Mouse (Mus musculus): ENCODE measurements around the gene Chst12.
"Not testable (repeated sequence)": the region's sequence is repeated elsewhere in the genome, so short reads cannot be mapped to it uniquely, and the experiment has no call there.

Gene Chst12

DNA sequence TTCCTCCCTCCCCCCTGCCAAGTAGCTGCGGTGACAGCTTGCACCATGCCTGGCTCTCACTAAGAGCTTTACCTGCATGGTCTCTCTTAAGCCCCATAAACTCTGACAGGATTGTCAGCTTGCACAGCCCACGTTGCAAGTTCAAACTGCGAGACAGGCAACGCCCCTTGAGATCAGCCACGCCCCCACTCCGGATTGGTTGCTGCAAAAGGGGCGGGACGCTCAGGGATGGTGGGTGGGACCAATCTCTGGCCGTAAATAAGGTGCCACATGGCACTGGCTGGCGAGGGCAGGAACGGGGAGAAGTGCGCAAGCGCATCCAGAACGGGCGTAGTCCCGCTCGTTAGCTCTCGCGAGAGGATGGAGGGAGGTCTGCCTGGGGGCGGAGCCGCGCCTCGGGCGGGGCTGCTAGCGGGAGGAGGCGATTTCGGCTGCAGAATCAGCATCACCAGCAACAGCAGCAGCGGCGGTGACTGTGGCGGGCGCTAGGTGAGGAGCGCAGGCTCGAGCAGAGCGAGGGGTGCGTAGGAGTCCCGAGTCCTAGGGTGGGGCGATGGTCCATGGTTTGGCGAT, at the start of gene Chst12:
Chst12 (plus strand) TSS at position 343 of the 573 bp plus-strand sequence.
- peak; percentile 98 to 99 for DNase-seq

- no peak for DNase-seq
Observed at GRCm38 (mm10) chr5:140461476-140461875, 43.9 kb upstream of the Chst12 start.

DNA sequence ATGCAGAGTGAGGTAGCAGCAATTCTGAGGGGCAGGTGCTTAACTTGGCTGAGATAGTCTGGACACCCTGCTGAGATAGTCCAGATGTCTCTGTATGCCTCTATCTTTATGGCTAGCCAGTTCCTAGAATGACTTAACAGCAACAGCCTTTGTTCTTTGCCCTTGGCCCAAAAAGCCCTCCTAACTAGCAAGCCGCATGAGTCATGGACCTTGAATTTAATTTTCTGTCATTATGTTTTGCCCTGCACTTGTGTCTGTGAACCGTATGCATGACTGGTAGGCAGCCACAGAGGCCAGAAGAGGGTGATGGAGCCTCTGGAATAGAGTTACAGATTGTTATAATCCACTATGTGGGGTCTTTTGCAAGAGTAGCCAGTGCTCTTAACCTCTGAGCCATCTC, 42.2 kb upstream of the Chst12 start:
- DNase-seq, result not testable (repeated sequence)

- no peak for DNase-seq
Observed at GRCm38 (mm10) chr5:140464943-140465342, 40.4 kb upstream of the Chst12 start.

GRCm38 (mm10) chr5:140472336-140472735, 33.0 kb upstream of the Chst12 start:
- DNase-seq, result no peak

- no peak for DNase-seq
Observed at GRCm38 (mm10) chr5:140481458-140481857, 23.9 kb upstream of the Chst12 start.

- no peak for DNase-seq
Observed at GRCm38 (mm10) chr5:140491142-140491541, 14.2 kb upstream of the Chst12 start.

- no peak for DNase-seq
Observed at GRCm38 (mm10) chr5:140492684-140493233, 12.6 kb upstream of the Chst12 start.

DNA sequence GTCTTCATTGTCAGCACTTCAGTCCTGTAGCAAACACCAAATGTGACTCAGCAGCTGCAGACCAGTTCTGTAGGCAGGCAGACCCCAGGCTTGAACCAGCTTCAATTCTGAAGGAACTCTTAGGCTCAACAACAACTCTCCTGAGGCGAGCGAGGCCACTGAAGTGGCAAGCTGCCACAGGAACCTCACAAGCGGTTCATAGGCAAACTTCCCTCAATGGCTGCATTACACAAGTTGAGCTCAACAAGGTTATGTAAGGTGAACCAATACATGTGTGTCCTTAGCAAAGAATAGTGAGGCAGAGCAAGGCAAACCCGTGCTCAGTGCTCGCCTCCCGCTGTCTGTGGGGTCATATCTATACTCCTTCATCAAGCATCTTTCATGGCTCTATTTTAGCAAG, 7.2 kb upstream of the Chst12 start:
- DNase-seq, result no peak

DNA sequence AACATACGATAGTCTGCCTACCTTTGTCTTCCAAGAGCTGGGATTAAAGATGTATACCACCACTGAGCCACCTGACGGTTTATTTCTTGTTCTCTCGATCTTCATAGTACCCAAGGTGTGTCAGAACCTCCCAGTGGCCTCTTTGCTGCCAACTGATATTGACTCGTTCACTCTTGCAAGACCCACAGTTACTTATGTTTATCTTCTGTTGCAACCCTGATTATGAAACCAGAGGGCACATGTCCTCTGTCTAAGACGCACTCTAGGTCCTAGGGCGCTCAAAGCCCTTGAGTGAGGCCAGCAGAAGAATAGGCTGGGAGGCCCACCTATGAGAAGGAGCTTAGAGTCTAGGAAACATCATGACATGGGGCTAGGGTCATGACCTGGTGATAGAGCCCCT, 4.6 kb upstream of the Chst12 start:
- no peak for DNase-seq

GRCm38 (mm10) chr5:140501982-140502836, 3.1 kb upstream of the Chst12 start:
- DNase-seq, result no peak

DNA sequence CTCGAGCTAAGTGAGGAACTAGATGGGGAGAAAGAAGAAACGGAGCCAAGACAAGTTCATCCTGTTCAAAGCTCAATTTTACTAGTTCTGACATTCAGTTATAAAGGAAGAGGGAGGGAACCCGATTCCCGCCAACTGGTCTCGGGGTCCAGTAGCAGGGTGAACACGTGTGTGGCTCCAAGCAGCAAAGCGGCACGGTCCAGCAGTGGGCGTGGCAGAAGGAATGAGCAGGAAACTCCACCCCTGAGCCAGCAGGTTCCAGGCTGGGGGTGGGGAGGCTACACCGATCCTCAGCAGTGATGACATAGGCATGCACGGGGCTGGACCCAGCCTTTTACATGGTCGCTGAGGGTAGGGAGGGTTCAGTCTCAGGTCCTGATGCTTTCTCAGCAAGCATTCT, 2.4 kb upstream of the Chst12 start:
- peak; percentile 24 to 53 for DNase-seq

GRCm38 (mm10) chr5:140506096-140506794, 895 bp downstream of the Chst12 start:
- peak in 1 of 2 experiments; percentile 37 for DNase-seq

DNA sequence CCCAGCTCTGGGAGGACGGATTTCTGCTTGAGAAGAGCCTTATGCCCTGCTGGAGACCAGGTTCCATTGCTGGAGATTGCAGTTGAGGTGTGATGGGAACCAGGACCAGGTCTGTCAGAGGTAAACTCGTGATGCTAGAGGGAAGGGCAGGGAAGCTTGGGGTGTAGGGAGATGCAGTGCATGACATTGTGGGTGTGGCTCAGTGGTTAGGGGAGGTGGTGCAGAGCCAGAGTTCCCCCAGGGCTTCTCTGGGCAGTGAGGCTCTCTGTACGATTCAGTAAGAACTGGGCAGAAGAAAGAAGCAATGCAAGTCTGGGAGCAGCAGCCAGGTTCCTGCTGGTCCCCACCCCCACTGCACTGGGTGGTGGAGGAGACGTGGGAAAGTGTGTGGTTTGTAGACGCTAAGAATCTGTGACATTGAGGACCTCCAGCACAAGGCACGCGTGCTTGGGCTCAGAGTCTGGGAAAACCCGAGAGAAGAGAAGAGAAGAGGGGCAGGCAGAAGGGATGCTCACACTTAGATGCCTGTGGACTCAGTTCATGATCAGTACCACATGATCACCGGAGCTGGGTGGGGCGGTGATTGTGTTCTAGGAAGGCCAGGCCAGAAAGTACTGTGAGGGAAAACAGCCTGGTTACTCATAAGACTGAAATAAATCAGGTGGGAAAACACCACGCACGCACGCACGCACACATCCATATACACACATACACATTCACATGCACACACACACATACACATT, 2.3 kb downstream of the Chst12 start:
- DNase-seq, result no peak

DNA sequence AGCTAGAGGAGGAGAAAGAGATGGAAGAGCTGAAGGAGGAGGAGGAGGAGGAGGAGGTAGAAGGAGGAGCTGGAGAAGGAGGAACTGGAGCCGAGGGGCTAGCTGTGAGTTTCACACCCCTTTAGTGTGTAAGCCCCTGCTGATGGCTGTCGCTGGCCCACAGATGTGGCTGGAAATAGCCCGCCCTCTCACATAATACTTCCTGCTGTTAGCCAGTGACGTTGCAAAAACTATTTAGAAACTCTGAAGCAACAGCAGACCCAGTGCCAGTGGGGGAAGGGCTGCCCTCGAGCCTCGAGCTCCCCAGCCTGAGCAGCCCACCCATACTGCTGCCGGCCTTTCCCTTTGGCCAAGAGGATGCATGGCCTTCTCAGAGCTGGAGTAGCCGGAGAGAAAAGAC, 3.3 kb downstream of the Chst12 start:
- DNase-seq, result peak in 1 of 2 experiments; percentile 15

- no peak for DNase-seq
Observed at GRCm38 (mm10) chr5:140509204-140509603, 3.9 kb downstream of the Chst12 start.

GRCm38 (mm10) chr5:140510012-140511000, 5.0 kb downstream of the Chst12 start:
- peak; percentile 29 to 52 for DNase-seq

- DNase-seq, result no peak
Observed at GRCm38 (mm10) chr5:140513921-140514320, 8.6 kb downstream of the Chst12 start.

DNA sequence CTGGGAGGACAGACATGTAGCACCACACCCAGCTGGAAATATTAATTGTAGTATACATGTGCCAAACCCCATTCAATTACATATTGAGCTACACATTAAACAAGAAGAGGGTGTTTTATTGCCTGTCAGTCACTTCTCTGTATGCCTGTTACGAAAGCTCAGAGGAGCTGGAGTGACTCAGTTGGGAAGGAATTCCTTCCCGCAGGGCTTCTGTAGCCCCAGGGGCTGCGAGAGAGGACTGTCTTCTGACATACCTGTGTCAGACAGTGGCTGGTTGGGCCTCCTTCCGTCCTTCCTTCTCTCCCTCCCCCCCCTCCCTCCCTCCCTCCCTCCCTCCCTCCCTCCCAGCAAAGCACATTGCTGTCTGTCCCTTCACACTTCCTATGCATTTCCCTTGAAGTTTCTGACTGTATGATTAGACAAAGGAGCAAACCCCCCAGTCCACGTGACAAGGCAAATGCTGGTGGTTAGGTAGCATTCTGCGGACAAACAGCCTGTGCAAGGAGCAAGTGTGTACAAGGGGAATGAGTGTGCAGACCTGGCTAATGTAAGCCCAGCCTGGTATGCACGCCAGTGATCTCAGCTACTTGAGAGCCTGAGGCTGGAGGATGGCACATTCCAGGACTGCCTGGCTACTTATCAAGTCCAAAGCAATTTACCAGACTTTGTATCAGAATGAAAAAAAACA, 9.6 kb downstream of the Chst12 start:
- no peak for DNase-seq

GRCm38 (mm10) chr5:140517159-140517920, 12.0 kb downstream of the Chst12 start:
- DNase-seq, result no peak

All from cerebellum, postnatal 25 days (tissue).